8 mouse cellular contexts compared by ENCODE assay signal in genomic region chr3:153085096-153085788, GRCm38 (mm10).
DNase-seq lines count a peak whose midpoint lies in the region; ATAC-seq lines count a peak whose summit lies in the region.
"Had no signal": no experiment of that assay in that cellular context is flagged by ENCODE, and none has a peak within 500 bp of the region (broad histone marks: within the 10 kb centered on the region; RNA-seq: fewer than 3 reads in every experiment).

No protein-coding gene starts in this region.

- H3K4me2 ChIP-seq in hindbrain, embryonic 11.5 days (replicated peaks; ENCODE audit: low read depth, low read length) = 0 out of 2 replicates have a peak overlapping the region, but pooled peaks have one; percentile 3
- peak overlapping the region; percentile 40 for H3K4me2 ChIP-seq in midbrain, embryonic 12.5 days (replicated peaks)

- H3K36me3 ChIP-seq in forebrain, embryonic 10.5 days (replicated peaks) = no peaks in the 10 kb centered on the region
- H3K36me3 ChIP-seq in hindbrain, embryonic 11.5 days (ENCODE audit: control insufficient read depth, insufficient read depth, low read length) = no peaks in the 10 kb centered on the region
- no peaks in the 10 kb centered on the region for H3K36me3 ChIP-seq in midbrain, embryonic 12.5 days

- H3K9ac ChIP-seq in hindbrain, embryonic 11.5 days (ENCODE audit: low read depth, low read length) = no peak overlapping the region
- H3K9ac ChIP-seq in midbrain, embryonic 12.5 days (replicated peaks) = no peak overlapping the region

- H3K4me1 ChIP-seq in forebrain, embryonic 10.5 days = peaks cover 38% of the 10 kb centered on the region
- H3K4me1 ChIP-seq in hindbrain, embryonic 11.5 days (replicated peaks; ENCODE audit: control insufficient read depth, insufficient read depth, low read length) = peaks cover 9% of the 10 kb centered on the region; the same call in 1 of the 2 replicates
- peaks cover 31% of the 10 kb centered on the region for H3K4me1 ChIP-seq in midbrain, embryonic 12.5 days

- ATAC-seq in hindbrain, embryonic 11.5 days (ENCODE audit: low FRiP score) = peak; percentile 67
- peak; percentile 74 for ATAC-seq in midbrain, embryonic 12.5 days (ENCODE audit: low FRiP score, low read depth)

- peak overlapping the region; percentile 23 for H3K4me3 ChIP-seq in forebrain, embryonic 10.5 days
- no peak overlapping the region for H3K4me3 ChIP-seq in hindbrain, embryonic 11.5 days (ENCODE audit: low read depth, low read length)
- H3K4me3 ChIP-seq in midbrain, embryonic 12.5 days = no peak overlapping the region
- H3K4me3 ChIP-seq: erythroblast, embryonic 14.5 days had no signal

- DNase-seq in MN1 (ENCODE audit: low spot score) = peak; percentile 80
- peak; percentile 20 for DNase-seq in adrenal gland, postnatal 25 days
- DNase-seq in forebrain, embryonic 10.5 days (ENCODE audit: extremely low spot score, low spot score) = peak; percentile 47
- peak; percentile 56 for DNase-seq in hindbrain, embryonic 11.5 days (ENCODE audit: low spot score)
- DNase-seq in layer of hippocampus, postnatal 10 days (ENCODE audit: low spot score in 2 of 2) = peak; percentile 61 to 72
- DNase-seq in yolk sac, embryonic 10.5 days (ENCODE audit: low spot score) = peak; percentile 19

- peaks cover 38% of the 10 kb centered on the region for H3K27me3 ChIP-seq in forebrain, embryonic 10.5 days (ENCODE audit: poor library complexity, severe bottlenecking)
- H3K27me3 ChIP-seq in hindbrain, embryonic 11.5 days (ENCODE audit: control insufficient read depth, insufficient read depth, low read length) = no peaks in the 10 kb centered on the region
- H3K27me3 ChIP-seq in midbrain, embryonic 12.5 days = peaks cover 9% of the 10 kb centered on the region

- WGBS in forebrain, embryonic 10.5 days = 43% methylated on average over 17 of the region's 17 CpGs
- 45% methylated on average over 17 of the region's 17 CpGs for WGBS in hindbrain, embryonic 11.5 days
- WGBS in midbrain, embryonic 12.5 days = 26% methylated on average over 17 of the region's 17 CpGs

- H3K27ac ChIP-seq in forebrain, embryonic 10.5 days = peak overlapping the region; percentile 76
- peak overlapping the region; percentile 17; the same call in 1 of the 2 replicates for H3K27ac ChIP-seq in hindbrain, embryonic 11.5 days (ENCODE audit: low read depth, low read length)
- peak overlapping the region; percentile 84 for H3K27ac ChIP-seq in midbrain, embryonic 12.5 days (replicated peaks)

- H3K9me3 ChIP-seq in forebrain, embryonic 10.5 days = no peaks in the 10 kb centered on the region
- H3K9me3 ChIP-seq in hindbrain, embryonic 11.5 days (ENCODE audit: control insufficient read depth, low read length) = no peaks in the 10 kb centered on the region
- no peaks in the 10 kb centered on the region for H3K9me3 ChIP-seq in midbrain, embryonic 12.5 days

Comparison
In these comparisons a context has a peak if more than half of its experiments do, and no peak if none do; other contexts are left out.
1. DNase-seq: peak in every context shown above with its lines; median percentile 80 in MN1; 66 in layer of hippocampus, postnatal 10 days; 56 in hindbrain, embryonic 11.5 days; 47 in forebrain, embryonic 10.5 days; 20 in adrenal gland, postnatal 25 days; 19 in yolk sac, embryonic 10.5 days.
2. H3K27ac ChIP-seq: peak in every context shown above with its lines; median percentile 84 in midbrain, embryonic 12.5 days; 76 in forebrain, embryonic 10.5 days; 17 in hindbrain, embryonic 11.5 days.